ENCODE assay signal across 37 mouse cellular contexts in the genomic region with DNA sequence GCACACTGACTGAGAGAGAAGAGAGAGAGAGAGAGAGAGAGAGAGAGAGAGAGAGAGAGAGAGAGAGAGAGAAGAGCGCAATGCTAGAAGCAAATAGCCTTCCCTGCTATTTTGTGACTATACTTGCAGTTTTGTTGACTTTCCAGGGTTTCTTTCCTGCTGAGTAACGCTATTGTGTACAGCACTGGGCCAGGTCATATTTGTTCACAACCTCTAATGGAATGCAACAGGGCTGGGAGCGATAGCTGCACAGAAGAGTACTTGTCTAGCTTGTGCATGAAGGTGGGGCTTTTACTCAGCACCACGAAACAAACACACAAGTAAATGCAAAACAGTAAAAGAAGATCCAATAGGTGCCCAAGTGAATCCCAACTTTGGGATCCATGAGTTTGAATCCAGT. TPM values are rescaled to one million over a fixed set of nuclear protein-coding genes. Genes with fewer than 3 reads are reported as not detected.
DNase-seq lines count a peak whose midpoint lies in the region; ATAC-seq and TF ChIP-seq lines count a peak whose summit lies in the region.
"Had no signal": no experiment of that assay in that cellular context is flagged by ENCODE, and none has a peak within 500 bp of the region (broad histone marks: within the 10 kb centered on the region; RNA-seq: fewer than 3 reads in every experiment).

No protein-coding gene starts in this region.

- peaks cover 8% of the 10 kb centered on the region for H3K4me1 ChIP-seq in liver, postnatal 0 days (ENCODE audit: insufficient read depth)
- peaks cover 41% of the 10 kb centered on the region for H3K4me1 ChIP-seq in liver, embryonic 12.5 days
- no peaks in the 10 kb centered on the region for H3K4me1 ChIP-seq in embryonic facial prominence, embryonic 10.5 days
- H3K4me1 ChIP-seq in stomach, embryonic 14.5 days (ENCODE audit: control insufficient read depth, insufficient read depth, low read length): peaks cover 9% of the 10 kb centered on the region; the same call in 1 of the 2 replicates
- H3K4me1 ChIP-seq: limb, embryonic 13.5 days had no signal

- H3K9me3 ChIP-seq in liver, postnatal 0 days (ENCODE audit: low read length): no peaks in the 10 kb centered on the region
- no peaks in the 10 kb centered on the region for H3K9me3 ChIP-seq in liver, embryonic 12.5 days (replicated peaks)
- H3K9me3 ChIP-seq in embryonic facial prominence, embryonic 10.5 days: no peaks in the 10 kb centered on the region
- H3K9me3 ChIP-seq in stomach, embryonic 14.5 days (ENCODE audit: control insufficient read depth, low read depth, low read length): no peaks in the 10 kb centered on the region
- H3K9me3 ChIP-seq: G1E; heart, embryonic 13.5 days; limb, embryonic 13.5 days had no signal

- H3K27ac ChIP-seq in liver, postnatal 0 days (ENCODE audit: low read depth): 0 out of 2 replicates have a peak overlapping the region, but pooled peaks have one; percentile 3
- no peak overlapping the region for H3K27ac ChIP-seq in liver, embryonic 12.5 days
- H3K27ac ChIP-seq in embryonic facial prominence, embryonic 10.5 days (replicated peaks): 0 out of 2 replicates have a peak overlapping the region, but pooled peaks have one; percentile 24
- H3K27ac ChIP-seq in stomach, embryonic 14.5 days (ENCODE audit: low read length): peak overlapping the region; percentile 39; the same call in 1 of the 2 replicates
- H3K27ac ChIP-seq: gastrocnemius, adult 2 months; heart, embryonic 13.5 days; hindbrain, postnatal 0 days; limb, embryonic 13.5 days; macrophage had no signal

- 61% methylated on average over 4 of the region's 4 CpGs for WGBS in liver, postnatal 0 days (ENCODE audit: insufficient replicate concordance)
- WGBS in liver, embryonic 12.5 days (ENCODE audit: insufficient replicate concordance): 86% methylated on average over 4 of the region's 4 CpGs
- WGBS in embryonic facial prominence, embryonic 10.5 days: 75% methylated on average over 4 of the region's 4 CpGs
- WGBS in stomach, embryonic 14.5 days: 67% methylated on average over 4 of the region's 4 CpGs

- no peak overlapping the region for H3K9ac ChIP-seq in liver, postnatal 0 days (replicated peaks)
- H3K9ac ChIP-seq in liver, embryonic 12.5 days: no peak overlapping the region
- H3K9ac ChIP-seq in stomach, embryonic 14.5 days (replicated peaks; ENCODE audit: low read depth, low read length): no peak overlapping the region
- H3K9ac ChIP-seq: heart, embryonic 13.5 days; limb, embryonic 13.5 days had no signal

- no peak for TF ChIP-seq CTCF in liver, postnatal 0 days (IDR thresholded peaks at IDR 0.05; ENCODE audit: low read depth)

- no peaks in the 10 kb centered on the region for H3K27me3 ChIP-seq in liver, postnatal 0 days (ENCODE audit: insufficient read depth, low read length)
- H3K27me3 ChIP-seq in liver, embryonic 12.5 days (replicated peaks): no peaks in the 10 kb centered on the region
- H3K27me3 ChIP-seq in embryonic facial prominence, embryonic 10.5 days (replicated peaks; ENCODE audit: low read depth, poor library complexity, severe bottlenecking): no peaks in the 10 kb centered on the region
- no peaks in the 10 kb centered on the region for H3K27me3 ChIP-seq in stomach, embryonic 14.5 days (ENCODE audit: control insufficient read depth, insufficient read depth, low read length)
- H3K27me3 ChIP-seq: heart, embryonic 13.5 days; limb, embryonic 13.5 days had no signal

- no peaks in the 10 kb centered on the region for H3K36me3 ChIP-seq in liver, postnatal 0 days (replicated peaks; ENCODE audit: insufficient read depth, low read length)
- H3K36me3 ChIP-seq in liver, embryonic 12.5 days: no peaks in the 10 kb centered on the region
- H3K36me3 ChIP-seq in embryonic facial prominence, embryonic 10.5 days (replicated peaks): no peaks in the 10 kb centered on the region
- H3K36me3 ChIP-seq in stomach, embryonic 14.5 days (ENCODE audit: control insufficient read depth, insufficient read depth, low read length): no peaks in the 10 kb centered on the region
- H3K36me3 ChIP-seq: G1E; heart, embryonic 13.5 days; limb, embryonic 13.5 days had no signal

- no peak for TF ChIP-seq EP300 in liver, postnatal 0 days (IDR thresholded peaks at IDR 0.05; ENCODE audit: low read depth)

- ATAC-seq in liver, postnatal 0 days: peak; percentile 76
- ATAC-seq in liver, embryonic 12.5 days: no peak
- ATAC-seq in stomach, embryonic 14.5 days (ENCODE audit: insufficient number of reproducible peaks, insufficient read depth, low FRiP score, low read depth): 0 out of 2 replicates have a peak, but pooled peaks have one; percentile 72
- ATAC-seq: activated CD4-positive, CD25-positive, alpha-beta regulatory T cell, adult 4 months; forebrain, embryonic 14.5 days; hindbrain, postnatal 0 days; intestine, embryonic 16.5 days had no signal

- no peak overlapping the region for H3K4me3 ChIP-seq in liver, postnatal 0 days (ENCODE audit: low read depth, low read length)
- H3K4me3 ChIP-seq in liver, embryonic 12.5 days: no peak overlapping the region
- H3K4me3 ChIP-seq in embryonic facial prominence, embryonic 10.5 days: no peak overlapping the region
- no peak overlapping the region for H3K4me3 ChIP-seq in stomach, embryonic 14.5 days (ENCODE audit: low read depth, low read length)
- H3K4me3 ChIP-seq: gastrocnemius, adult 2 months; heart, embryonic 13.5 days; limb, embryonic 13.5 days had no signal

- no peak overlapping the region for H3K4me2 ChIP-seq in liver, postnatal 0 days (ENCODE audit: low read depth, low read length)
- H3K4me2 ChIP-seq in liver, embryonic 12.5 days: no peak overlapping the region
- H3K4me2 ChIP-seq in stomach, embryonic 14.5 days (replicated peaks; ENCODE audit: low read depth, low read length): no peak overlapping the region
- H3K4me2 ChIP-seq: heart, embryonic 13.5 days; limb, embryonic 13.5 days had no signal

- no peak for DNase-seq in liver, postnatal 0 days
- DNase-seq in Muller cell, postnatal 12 days (ENCODE audit: inconsistent ontology term): peak; percentile 26
- DNase-seq in embryonic facial prominence, embryonic 10.5 days (ENCODE audit: low spot score): no peak
- DNase-seq in spleen, postnatal 10 days (ENCODE audit: low spot score in 2 of 2): no peak
- no peak for DNase-seq in gastrocnemius, postnatal 10 days
- DNase-seq: adrenal gland, postnatal 14 days; B cell, adult 2 months; cerebellum, adult 8-10 months; cerebellum, postnatal 36 days; embryo, embryonic 11 days; gastrocnemius, adult 2 months; heart, adult 18-20 months; heart, postnatal 14 days; kidney, adult 9 months; kidney, postnatal 4 days; layer of hippocampus, adult 9-11 months; right cerebral cortex, adult 18-20 months; right cerebral cortex, postnatal 4 days; thymus, postnatal 25 days had no signal

RNA-seq across cellular contexts. Expression of a gene that starts 11.7 kb away (rescaled TPM):
- polyA plus RNA-seq in liver, postnatal 0 days (2015; fragmentation: Nextera tagmentation; extraction: Ambion mirVana): not detected in 2 replicates
- not detected in 2 replicates for polyA plus RNA-seq in liver, embryonic 12.5 days (2016; fragmentation: Nextera tagmentation; extraction: Ambion mirVana)
- not detected in 2 replicates for polyA plus RNA-seq in embryonic facial prominence, embryonic 10.5 days (2016; fragmentation: Nextera tagmentation; extraction: Ambion mirVana)
- polyA plus RNA-seq in stomach, embryonic 14.5 days (2014; fragmentation: Nextera tagmentation; extraction: Ambion mirVana): not detected in 2 replicates
- not detected for total RNA-seq in gastrocnemius, postnatal 10 days (2021)
- total RNA-seq: adrenal gland, postnatal 14 days; CH12.LX; G1E; gastrocnemius, adult 2 months; heart, adult 18-20 months; heart, postnatal 14 days; hindbrain, postnatal 0 days; left cerebral cortex, adult 18-20 months; left cerebral cortex, postnatal 25 days; midbrain, postnatal 0 days had no signal
- polyA plus RNA-seq: activated CD4-positive, CD25-positive, alpha-beta regulatory T cell, adult 4 months; embryonic facial prominence, embryonic 14.5 days; forebrain, embryonic 14.5 days; frontal cortex, adult 2 months; G1E; heart, embryonic 13.5 days; hindbrain, embryonic 11.5 days; hindbrain, postnatal 0 days; intestine, embryonic 16.5 days; limb, embryonic 13.5 days; macrophage; midbrain, postnatal 0 days; neural tube, embryonic 14.5 days had no signal
